In the genomic region with DNA sequence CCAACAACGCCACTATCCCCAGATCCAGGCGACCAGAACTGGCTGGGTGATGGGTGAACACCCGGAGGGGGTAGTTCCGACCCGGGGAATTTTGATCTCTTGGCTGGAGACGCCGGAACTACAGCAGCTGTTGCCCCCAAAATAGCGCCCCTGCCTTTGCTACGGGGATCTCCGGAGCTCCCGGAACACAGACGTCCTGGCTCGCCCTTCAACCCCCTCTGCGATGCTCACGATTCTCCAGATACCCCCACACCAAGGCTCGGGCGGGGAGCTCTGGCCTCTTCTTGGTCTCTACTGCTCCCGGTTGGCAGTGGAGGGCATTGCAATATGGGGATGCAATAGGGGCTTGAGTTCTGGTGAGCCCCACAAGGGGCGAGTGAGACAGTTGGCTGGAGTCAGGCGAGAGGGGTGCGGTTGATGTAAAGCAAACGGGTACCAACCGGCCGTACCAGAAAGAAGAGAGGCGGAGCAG, we compare ENCODE assay signal across 8 mouse cellular contexts. TPM values are rescaled to one million over a fixed set of nuclear protein-coding genes. Genes with fewer than 3 reads are reported as not detected.
DNase-seq lines count a peak whose midpoint lies in the region; ATAC-seq lines count a peak whose summit lies in the region.

No protein-coding gene starts in this region.

- H3K4me3 ChIP-seq in megakaryocyte, embryonic 14.5 days (replicated peaks), result peak overlapping the region; percentile 95

- DNase-seq in cerebellum, postnatal 4 days (ENCODE audit: low spot score in 2 of 2), result peak; percentile 46 to 72
- peak; percentile 55 for DNase-seq in gastrocnemius, postnatal 10 days
- peak; percentile 64 for DNase-seq in kidney, postnatal 10 days
- peak; percentile 47 to 64 for DNase-seq in spleen, postnatal 14 days (ENCODE audit: low spot score in 2 of 2)
- DNase-seq in T-cell, adult 2 months (ENCODE audit: low spot score), result no peak

- peaks cover 31% of the 10 kb centered on the region for H3K36me3 ChIP-seq in megakaryocyte, embryonic 14.5 days (replicated peaks; ENCODE audit: low read length)

- peaks cover 87% of the 10 kb centered on the region for H3K4me1 ChIP-seq in megakaryocyte, embryonic 14.5 days

- no peaks in the 10 kb centered on the region for H3K9me3 ChIP-seq in megakaryocyte, embryonic 14.5 days

- ATAC-seq in megakaryocyte, adult 5-6 weeks (ENCODE audit: poor library complexity, severe bottlenecking), result no peak
- peak; percentile 14 for ATAC-seq in megakaryocyte-erythroid progenitor cell, adult 5-6 weeks (replicated peaks; ENCODE audit: low FRiP score, low TSS enrichment, poor library complexity, severe bottlenecking)

- H3K27me3 ChIP-seq in megakaryocyte, embryonic 14.5 days (replicated peaks), result no peaks in the 10 kb centered on the region

RNA-seq across cellular contexts. Expression of a gene that starts 1.7 kb away (rescaled TPM):
- 206 and 642 TPM in 2 replicates for polyA plus RNA-seq in megakaryocyte, embryonic 14.5 days (2012; ENCODE audit: insufficient read depth, low replicate concordance)
- total RNA-seq in megakaryocyte, adult 5-6 weeks (2015), result 0.09 and 0.50 TPM in 2 replicates
- total RNA-seq in megakaryocyte, adult 5-6 weeks (2017), result 0.07 and 0.08 TPM in 2 replicates
- 10 to 100 TPM; 62.4 to 68.2 TPM for total RNA-seq in gastrocnemius, postnatal 10 days (2021)
- total RNA-seq in megakaryocyte-erythroid progenitor cell, adult 5-6 weeks (2014; fragmentation: Nextera tagmentation), result 20.4 and 22.8 TPM in 2 replicates
- total RNA-seq in megakaryocyte-erythroid progenitor cell, adult 5-6 weeks (2017), result 3.0 and 6.4 TPM in 2 replicates

RNA-seq across cellular contexts. Expression of a gene that starts 5.4 kb away (rescaled TPM):
- polyA plus RNA-seq in megakaryocyte, embryonic 14.5 days (2012; ENCODE audit: insufficient read depth, low replicate concordance), result 278 and 294 TPM in 2 replicates
- total RNA-seq in megakaryocyte, adult 5-6 weeks (2015), result 0.18 and 1.4 TPM in 2 replicates
- total RNA-seq in megakaryocyte, adult 5-6 weeks (2017), result 0.24 and 0.59 TPM in 2 replicates
- total RNA-seq in gastrocnemius, postnatal 10 days (2021), result 10 to 100 TPM; 37.2 to 43.6 TPM
- total RNA-seq in megakaryocyte-erythroid progenitor cell, adult 5-6 weeks (2014; fragmentation: Nextera tagmentation), result 9.0 and 11.4 TPM in 2 replicates
- 5.2 and 6.0 TPM in 2 replicates for total RNA-seq in megakaryocyte-erythroid progenitor cell, adult 5-6 weeks (2017)

RNA-seq across cellular contexts. Expression of a gene that starts 18.4 kb away (rescaled TPM):
- polyA plus RNA-seq in megakaryocyte, embryonic 14.5 days (2012; ENCODE audit: insufficient read depth, low replicate concordance), result 163 and 271 TPM in 2 replicates
- total RNA-seq in megakaryocyte, adult 5-6 weeks (2015), result 71.9 and 97.1 TPM in 2 replicates
- total RNA-seq in megakaryocyte, adult 5-6 weeks (2017), result 158 and 222 TPM in 2 replicates
- 10 to 100 TPM; 58.1 to 93.2 TPM for total RNA-seq in gastrocnemius, postnatal 10 days (2021)
- 308 and 381 TPM in 2 replicates for total RNA-seq in megakaryocyte-erythroid progenitor cell, adult 5-6 weeks (2014; fragmentation: Nextera tagmentation)
- total RNA-seq in megakaryocyte-erythroid progenitor cell, adult 5-6 weeks (2017), result 409 and 443 TPM in 2 replicates

RNA-seq across cellular contexts. Expression of a gene that starts 25.2 kb away (rescaled TPM):
- polyA plus RNA-seq in megakaryocyte, embryonic 14.5 days (2012; ENCODE audit: insufficient read depth, low replicate concordance), result 35.0 and 68.0 TPM in 2 replicates
- 4.1 and 4.2 TPM in 2 replicates for total RNA-seq in megakaryocyte, adult 5-6 weeks (2015)
- total RNA-seq in megakaryocyte, adult 5-6 weeks (2017), result 2.1 and 2.9 TPM in 2 replicates
- 10 to 100 TPM; 13.1 to 17.3 TPM for total RNA-seq in gastrocnemius, postnatal 10 days (2021)
- 21.8 and 27.9 TPM in 2 replicates for total RNA-seq in megakaryocyte-erythroid progenitor cell, adult 5-6 weeks (2014; fragmentation: Nextera tagmentation)
- total RNA-seq in megakaryocyte-erythroid progenitor cell, adult 5-6 weeks (2017), result 19.6 and 29.9 TPM in 2 replicates

RNA-seq across cellular contexts. Expression of a gene that starts 44.4 kb away (rescaled TPM):
- 2.5 and 6.4 TPM in 2 replicates for polyA plus RNA-seq in megakaryocyte, embryonic 14.5 days (2012; ENCODE audit: insufficient read depth, low replicate concordance)
- total RNA-seq in megakaryocyte, adult 5-6 weeks (2015), result 12.8 and 13.4 TPM in 2 replicates
- total RNA-seq in megakaryocyte, adult 5-6 weeks (2017), result 20.9 and 21.6 TPM in 2 replicates
- 1 to 10 TPM; 4.2 to 7.4 TPM for total RNA-seq in gastrocnemius, postnatal 10 days (2021)
- 2.2 and 3.0 TPM in 2 replicates for total RNA-seq in megakaryocyte-erythroid progenitor cell, adult 5-6 weeks (2014; fragmentation: Nextera tagmentation)
- total RNA-seq in megakaryocyte-erythroid progenitor cell, adult 5-6 weeks (2017), result 1.1 and 3.3 TPM in 2 replicates
